Mouse (Mus musculus): ENCODE data around the gene Tgoln1. TPM values are rescaled to one million over a fixed set of nuclear protein-coding genes. Genes with fewer than 3 reads are reported as not detected.
A peak's percentile ranks its signal among the peaks of the same experiment; 100 is the strongest.

Tgoln1 gene
- total and polyA plus RNA-seq, 2 experiments = 41.4 to 68.7 TPM

- Histone ChIP-seq H3K4me1 (ENCODE audit: control insufficient read depth, insufficient read depth, low read length) (peaks cover 10% of the 10 kb centered on the region), H3K27ac (replicated peaks; ENCODE audit: insufficient read depth, low read depth, low read length) (no peak overlapping the region), H3K36me3 (ENCODE audit: control insufficient read depth, insufficient read depth, low read length) (no peaks in the 10 kb centered on the region), H3K79me2 (ENCODE audit: control insufficient read depth, insufficient read depth, low read length) (no peaks in the 10 kb centered on the region), H3K27me3 (ENCODE audit: control insufficient read depth, insufficient read depth, low read length) (no peaks in the 10 kb centered on the region), H3K9ac (ENCODE audit: low read depth, low read length) (no peak overlapping the region), H3K4me3 (ENCODE audit: insufficient read depth, low read depth, low read length) (no peak overlapping the region)
- 80% methylated on average over 18 of the region's 18 CpGs for WGBS
- TF ChIP-seq CTCF (IDR thresholded peaks at IDR 0.05; ENCODE audit: low read depth, low read length) (no peak), POLR2A (IDR thresholded peaks at IDR 0.05; ENCODE audit: extremely low read depth, insufficient read depth, low read length) (no peak)
- no peak for DNase-seq (ENCODE audit: extremely low read depth, low read depth, low spot score)
Measured at GRCm38 (mm10) chr6:72641218-72641954, 24.6 kb upstream of the Tgoln1 start.

- DNase-seq (ENCODE audit: extremely low read depth, low read depth, low spot score) = peak; percentile 56
- H3K27ac ChIP-seq (replicated peaks; ENCODE audit: insufficient read depth, low read depth, low read length) = no peak overlapping the region
- no peaks in the 10 kb centered on the region for H3K27me3 ChIP-seq (ENCODE audit: control insufficient read depth, insufficient read depth, low read length)
- no peak overlapping the region for H3K9ac ChIP-seq (ENCODE audit: low read depth, low read length)
- TF ChIP-seq POLR2A (IDR thresholded peaks at IDR 0.05; ENCODE audit: extremely low read depth, insufficient read depth, low read length) = no peak
- no peak for TF ChIP-seq CTCF (IDR thresholded peaks at IDR 0.05; ENCODE audit: low read depth, low read length)
- no peaks in the 10 kb centered on the region for H3K36me3 ChIP-seq (ENCODE audit: control insufficient read depth, insufficient read depth, low read length)
- no peaks in the 10 kb centered on the region for H3K79me2 ChIP-seq (ENCODE audit: control insufficient read depth, insufficient read depth, low read length)
- WGBS = 62% methylated on average over 3 of the region's 3 CpGs
- peaks cover 12% of the 10 kb centered on the region for H3K4me1 ChIP-seq (ENCODE audit: control insufficient read depth, insufficient read depth, low read length)
- H3K4me3 ChIP-seq (ENCODE audit: insufficient read depth, low read depth, low read length) = no peak overlapping the region
Measured at GRCm38 (mm10) chr6:72636940-72637339, 20.1 kb upstream of the Tgoln1 start.

- H3K27ac ChIP-seq (replicated peaks; ENCODE audit: insufficient read depth, low read depth, low read length) = peak overlapping the region; percentile 3; the same call in 1 of the 2 replicates
- TF ChIP-seq CTCF (IDR thresholded peaks at IDR 0.05; ENCODE audit: low read depth, low read length) (peak; percentile 70), POLR2A (IDR thresholded peaks at IDR 0.05; ENCODE audit: extremely low read depth, insufficient read depth, low read length) (no peak)
Measured at GRCm38 (mm10) chr6:72635760-72636431, 19.1 kb upstream of the Tgoln1 start.

GRCm38 (mm10) chr6:72634311-72634710 is 17.5 kb upstream of the Tgoln1 start:
- Histone ChIP-seq H3K79me2 (ENCODE audit: control insufficient read depth, insufficient read depth, low read length) (no peaks in the 10 kb centered on the region), H3K27me3 (ENCODE audit: control insufficient read depth, insufficient read depth, low read length) (no peaks in the 10 kb centered on the region), H3K36me3 (ENCODE audit: control insufficient read depth, insufficient read depth, low read length) (no peaks in the 10 kb centered on the region), H3K9ac (ENCODE audit: low read depth, low read length) (no peak overlapping the region), H3K4me1 (ENCODE audit: control insufficient read depth, insufficient read depth, low read length) (peaks cover 21% of the 10 kb centered on the region), H3K4me3 (ENCODE audit: insufficient read depth, low read depth, low read length) (no peak overlapping the region), H3K27ac (replicated peaks; ENCODE audit: insufficient read depth, low read depth, low read length) (no peak overlapping the region)
- WGBS = 59% methylated on average over 10 of the region's 10 CpGs
- no peak for DNase-seq (ENCODE audit: extremely low read depth, low read depth, low spot score)
- TF ChIP-seq POLR2A (IDR thresholded peaks at IDR 0.05; ENCODE audit: extremely low read depth, insufficient read depth, low read length) = no peak
- TF ChIP-seq CTCF (IDR thresholded peaks at IDR 0.05; ENCODE audit: low read depth, low read length) = no peak

More at GRCm38 (mm10) chr6:72635760-72636431, 19.1 kb upstream of the Tgoln1 start:
- Histone ChIP-seq H3K36me3 (ENCODE audit: control insufficient read depth, insufficient read depth, low read length) (no peaks in the 10 kb centered on the region), H3K9ac (ENCODE audit: low read depth, low read length) (peak overlapping the region; percentile 10; the same call in 1 of the 2 replicates), H3K4me3 (ENCODE audit: insufficient read depth, low read depth, low read length) (no peak overlapping the region; the same call in 1 of the 2 replicates), H3K4me1 (ENCODE audit: control insufficient read depth, insufficient read depth, low read length) (peaks cover 15% of the 10 kb centered on the region), H3K79me2 (ENCODE audit: control insufficient read depth, insufficient read depth, low read length) (no peaks in the 10 kb centered on the region), H3K27me3 (ENCODE audit: control insufficient read depth, insufficient read depth, low read length) (no peaks in the 10 kb centered on the region)
- 28% methylated on average over 12 of the region's 12 CpGs for WGBS
- peak; percentile 68 for DNase-seq (ENCODE audit: extremely low read depth, low read depth, low spot score)

DNA sequence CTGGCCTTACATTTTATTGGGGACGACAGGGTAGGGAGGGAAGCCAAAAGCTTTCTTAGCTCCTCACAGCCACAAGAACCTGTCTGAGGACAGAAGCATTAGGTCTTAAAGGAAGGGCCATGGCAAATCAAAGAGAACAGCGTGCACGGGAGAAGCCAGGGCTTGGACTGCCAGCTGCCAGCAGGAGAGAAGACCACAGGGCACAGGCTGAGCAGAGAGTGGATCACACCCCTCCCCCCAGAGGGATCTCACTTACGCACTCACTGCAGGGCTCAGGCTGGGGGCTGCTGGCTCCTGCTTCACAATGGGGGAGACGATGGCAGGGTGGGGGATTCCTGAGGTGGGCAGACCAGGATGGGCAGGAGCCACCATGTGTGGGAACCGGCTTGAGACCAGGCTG is 14.9 kb upstream of the Tgoln1 start:
- WGBS = 87% methylated on average over 6 of the region's 6 CpGs
- H3K9ac ChIP-seq (ENCODE audit: low read depth, low read length) = no peak overlapping the region

More for the DNA sequence above, 14.9 kb upstream of the Tgoln1 start:
- Histone ChIP-seq H3K79me2 (ENCODE audit: control insufficient read depth, insufficient read depth, low read length) (no peaks in the 10 kb centered on the region), H3K4me3 (ENCODE audit: insufficient read depth, low read depth, low read length) (no peak overlapping the region), H3K4me1 (ENCODE audit: control insufficient read depth, insufficient read depth, low read length) (peaks cover 16% of the 10 kb centered on the region), H3K36me3 (ENCODE audit: control insufficient read depth, insufficient read depth, low read length) (no peaks in the 10 kb centered on the region), H3K27ac (replicated peaks; ENCODE audit: insufficient read depth, low read depth, low read length) (no peak overlapping the region), H3K27me3 (ENCODE audit: control insufficient read depth, insufficient read depth, low read length) (no peaks in the 10 kb centered on the region)
- DNase-seq (ENCODE audit: extremely low read depth, low read depth, low spot score) = no peak
- TF ChIP-seq CTCF (IDR thresholded peaks at IDR 0.05; ENCODE audit: low read depth, low read length) (no peak), POLR2A (IDR thresholded peaks at IDR 0.05; ENCODE audit: extremely low read depth, insufficient read depth, low read length) (no peak)
